Mouse (Mus musculus) embryonic fibroblast, embryonic 13.5 days (primary cell): ENCODE data around the gene Bad.

Experiments used
- CTCF ChIP-seq: IDR thresholded peaks from 2 replicates; pipeline ENCODE4 v1.5.1; 2011; ENCODE audit warnings: mild to moderate bottlenecking, control low read depth, low read length, moderate library complexity, borderline replicate concordance; ENCODE audit not compliant: insufficient read depth
- POLR2A ChIP-seq: IDR thresholded peaks from 2 replicates; pipeline ENCODE4 v1.6.1; 2011; ENCODE audit warnings: low read depth, mild to moderate bottlenecking, control low read depth, low read length, moderate library complexity

DNA sequence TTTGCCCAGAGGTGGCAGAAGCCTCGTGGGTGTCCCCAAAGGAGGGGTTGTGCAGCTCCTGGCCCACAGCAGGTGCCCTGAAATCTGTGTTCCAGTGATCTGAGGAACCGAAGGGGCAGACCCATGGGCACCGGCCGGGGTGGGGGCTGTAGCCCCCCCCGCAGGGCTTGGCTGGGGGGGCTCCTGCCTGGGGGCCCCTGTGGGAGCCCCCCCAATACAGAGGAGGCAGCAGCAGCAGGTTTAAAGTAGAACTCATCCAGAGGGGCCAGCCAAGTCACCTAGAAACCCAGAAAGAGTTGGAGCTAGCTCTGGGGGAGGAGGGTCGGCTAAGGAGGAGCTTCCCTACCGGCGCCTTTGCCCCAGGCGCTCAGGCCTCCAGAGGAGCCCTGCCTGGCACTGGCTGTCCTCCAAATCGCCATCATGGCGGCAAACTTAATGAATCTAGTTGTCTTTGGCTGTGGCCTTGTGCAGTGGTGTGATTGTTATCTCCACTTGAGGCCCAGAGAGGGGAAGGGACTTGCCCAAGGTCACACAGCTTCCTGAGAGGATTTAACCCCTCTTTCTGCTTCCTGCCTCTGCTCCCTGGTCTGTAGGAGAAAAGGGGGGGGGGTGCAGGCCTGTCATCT, 28.9 kb downstream of the Bad start:
- TF ChIP-seq CTCF (no peak), POLR2A (no peak)
